ENCODE assay signal across 8 mouse cellular contexts in genomic region chr19:10525910-10526309, GRCm38 (mm10). TPM values are rescaled to one million over a fixed set of nuclear protein-coding genes. Genes with fewer than 3 reads are reported as not detected.
DNase-seq lines count a peak whose midpoint lies in the region; ATAC-seq and TF ChIP-seq lines count a peak whose summit lies in the region.

Gene Sdhaf2 (minus strand): TSS chr19:10526142.

- H3K4me3 ChIP-seq in kidney, adult 2 months (ENCODE audit: insufficient read depth, low read depth, low read length), result peak within 1 kb of the TSS; percentile 78
- H3K4me3 ChIP-seq in erythroblast, embryonic 14.5 days (replicated peaks), result peak within 1 kb of the TSS; percentile 100
- H3K4me3 ChIP-seq in heart, embryonic 16.5 days (ENCODE audit: low read length), result peak within 1 kb of the TSS; percentile 96

- H3K27ac ChIP-seq in kidney, adult 2 months (ENCODE audit: insufficient read depth, low read depth, low read length), result peak within 1 kb of the TSS; percentile 98
- peak within 1 kb of the TSS; percentile 99 for H3K27ac ChIP-seq in heart, embryonic 16.5 days (ENCODE audit: low read length)

- TF ChIP-seq POLR2A in kidney, adult 2 months (IDR thresholded peaks at IDR 0.05; ENCODE audit: low read depth, low read length), result no peak

- no peak for ATAC-seq in heart, embryonic 16.5 days (replicated peaks; ENCODE audit: extremely low read depth, insufficient read depth, low FRiP score)

- H3K9ac ChIP-seq in heart, embryonic 16.5 days (ENCODE audit: low read length), result peak within 1 kb of the TSS; percentile 100

- H3K27me3 ChIP-seq in kidney, adult 2 months (replicated peaks; ENCODE audit: control insufficient read depth, insufficient read depth, low read length), result no peaks in the 10 kb centered on the region
- H3K27me3 ChIP-seq in erythroblast, embryonic 14.5 days (ENCODE audit: control insufficient read depth), result no peaks in the 10 kb centered on the region
- H3K27me3 ChIP-seq in heart, embryonic 16.5 days (ENCODE audit: control insufficient read depth, insufficient read depth, low read length), result no peaks in the 10 kb centered on the region

- 0 out of 2 replicates have a peak, but pooled peaks have one; percentile 3 for TF ChIP-seq CTCF in kidney, adult 2 months (conservative IDR thresholded peaks at IDR 0.05; ENCODE audit: insufficient read depth, insufficient read length, low read depth, low read length)

- no peaks in the 10 kb centered on the region for H3K9me3 ChIP-seq in erythroblast, embryonic 14.5 days (ENCODE audit: control insufficient read depth, low read length)
- no peaks in the 10 kb centered on the region for H3K9me3 ChIP-seq in heart, embryonic 16.5 days (replicated peaks; ENCODE audit: control insufficient read depth, low read length)

- WGBS in kidney, adult 2 months, result under 1% methylated on average over 11 of the region's 11 CpGs
- WGBS in heart, embryonic 16.5 days, result under 1% methylated on average over 11 of the region's 11 CpGs

- DNase-seq in kidney, adult 2 months, result no peak
- DNase-seq in kidney, postnatal 14 days, result no peak
- DNase-seq in adrenal gland, postnatal 10 days, result no peak
- DNase-seq in layer of hippocampus, postnatal 10 days (ENCODE audit: low spot score in 2 of 2), result peak; percentile 41 to 47
- DNase-seq in lung, postnatal 14 days, result peak; percentile 29
- DNase-seq in right cerebral cortex, postnatal 14 days, result peak; percentile 35

- peaks cover 4% of the 10 kb centered on the region; the same call in 1 of the 2 replicates for H3K36me3 ChIP-seq in kidney, adult 2 months (ENCODE audit: control insufficient read depth, insufficient read depth, low read length)
- peaks cover 63% of the 10 kb centered on the region for H3K36me3 ChIP-seq in erythroblast, embryonic 14.5 days (ENCODE audit: control insufficient read depth)
- peaks cover 14% of the 10 kb centered on the region for H3K36me3 ChIP-seq in heart, embryonic 16.5 days (ENCODE audit: control insufficient read depth, insufficient read depth)

- peaks cover 18% of the 10 kb centered on the region for H3K4me1 ChIP-seq in kidney, adult 2 months (ENCODE audit: control insufficient read depth, insufficient read depth, low read length)
- peaks cover 51% of the 10 kb centered on the region for H3K4me1 ChIP-seq in erythroblast, embryonic 14.5 days (ENCODE audit: control insufficient read depth)
- H3K4me1 ChIP-seq in heart, embryonic 16.5 days (ENCODE audit: control insufficient read depth, insufficient read depth, low read length), result peaks cover 14% of the 10 kb centered on the region

- H3K4me2 ChIP-seq in heart, embryonic 16.5 days (ENCODE audit: low read depth, low read length), result peak within 1 kb of the TSS; percentile 75

RNA-seq across cellular contexts. Expression of gene Sdhaf2, which starts in this region (rescaled TPM):
- polyA plus RNA-seq in kidney, adult 2 months (2012; rRNA removed), result 31.1 and 33.1 TPM in 2 replicates
- total RNA-seq in adrenal gland, postnatal 10 days (2021), result 10 to 100 TPM; 52.5 to 60.1 TPM
- polyA plus RNA-seq in erythroblast, embryonic 14.5 days (2012), result 0.36 and 0.44 TPM in 2 replicates
- 53.6 and 54.6 TPM in 2 replicates for polyA plus RNA-seq in heart, embryonic 16.5 days (2015; fragmentation: Nextera tagmentation; extraction: Ambion mirVana)
- 10 to 100 TPM; 52.6 to 53.3 TPM for total RNA-seq in layer of hippocampus, postnatal 10 days (2021)

Comparison
In these comparisons a context has a peak if more than half of its experiments do, and no peak if none do; other contexts are left out.
1. RNA of gene Sdhaf2 (polyA plus RNA-seq): 53.6 to 54.6 TPM in heart, embryonic 16.5 days and 31.1 to 33.1 TPM in kidney, adult 2 months; 0.36 to 0.44 TPM in erythroblast, embryonic 14.5 days; every median in the first group is over 10 times any median in the second.
2. DNase-seq: peak in layer of hippocampus, postnatal 10 days (2 of 2), lung, postnatal 14 days (single experiment) and right cerebral cortex, postnatal 14 days (single experiment); none in kidney, adult 2 months (single experiment), kidney, postnatal 14 days (single experiment) and adrenal gland, postnatal 10 days (single experiment).
3. Peak in every context shown above with its lines, with median percentiles within 50 percentile points of each other: H3K4me3 ChIP-seq.